Mouse (Mus musculus) kidney, embryonic 16.5 days (tissue): ENCODE results near the gene Nlrp9b. TPM values are rescaled to one million over a fixed set of nuclear protein-coding genes. Genes with fewer than 3 reads are reported as not detected.
"Not testable (repeated sequence)": the region's sequence is repeated elsewhere in the genome, so short reads cannot be mapped to it uniquely, and the experiment has no call there.

Experiments
- ATAC-seq: fragments of 200-750 bp; cut with Nextera tagmentation; 2 replicates; pipeline ENCODE4 v1.8.0; 2017; ENCODE audit warnings: moderate TSS enrichment; ENCODE audit not compliant: low FRiP score, low TSS enrichment
- H3K27ac ChIP-seq: fragments of 300-500 bp; sonication (generic); 2 replicates; pipeline ENCODE4 v1.5.1; 2014; ENCODE audit warnings: low read length
- H3K27me3 ChIP-seq: fragments of 300-500 bp; sonication (generic); 2 replicates; pipeline ENCODE4 v1.6.1; 2014; ENCODE audit warnings: low read length, control low read depth, mixed read lengths; ENCODE audit not compliant: insufficient read depth
- H3K36me3 ChIP-seq: fragments of 300-500 bp; sonication (generic); 2 replicates; pipeline ENCODE4 v1.6.1; 2014; ENCODE audit warnings: low read length, control low read depth, mixed read lengths; ENCODE audit not compliant: insufficient read depth
- H3K4me1 ChIP-seq: fragments of 300-500 bp; sonication (generic); 2 replicates; pipeline ENCODE4 v1.6.1; 2014; ENCODE audit warnings: low read length, control low read depth, mixed read lengths; ENCODE audit not compliant: insufficient read depth
- H3K4me2 ChIP-seq: fragments of 300-500 bp; sonication (generic); replicated peaks from 2 replicates; pipeline ENCODE4 v1.6.1; 2014; ENCODE audit warnings: low read depth, low read length
- H3K4me3 ChIP-seq: fragments of 300-500 bp; sonication (generic); 2 replicates; pipeline ENCODE4 v1.5.1; 2014; ENCODE audit warnings: mild to moderate bottlenecking, low read length
- H3K9ac ChIP-seq: fragments of 300-500 bp; sonication (generic); replicated peaks from 2 replicates; pipeline ENCODE4 v1.6.1; 2014; ENCODE audit warnings: low read length
- H3K9me3 ChIP-seq: fragments of 300-500 bp; sonication (generic); 2 replicates; pipeline ENCODE4 v1.6.1; 2016; ENCODE audit warnings: low read length, control low read depth
- WGBS: fragments of 180-500 bp; shearing (Covaris S2); extraction: QIAGEN DNeasy Blood & Tissue Kit; methylation state at CpG from one replicate; pipeline ENCODE4 v1.1.7; 2014; 5-methylcytosine and 5-hydroxymethylcytosine counted together
- polyA plus RNA-seq: library from polyadenylated mRNA; unstranded; fragments of >200 nt; fragmentation: Nextera tagmentation; extraction: Ambion mirVana; gene quantifications from 2 replicates; pipeline ENCODE4 v1.2.1, GENCODE M21; 2015

The Nlrp9b gene
- polyA plus RNA-seq: not detected in 2 replicates

DNA sequence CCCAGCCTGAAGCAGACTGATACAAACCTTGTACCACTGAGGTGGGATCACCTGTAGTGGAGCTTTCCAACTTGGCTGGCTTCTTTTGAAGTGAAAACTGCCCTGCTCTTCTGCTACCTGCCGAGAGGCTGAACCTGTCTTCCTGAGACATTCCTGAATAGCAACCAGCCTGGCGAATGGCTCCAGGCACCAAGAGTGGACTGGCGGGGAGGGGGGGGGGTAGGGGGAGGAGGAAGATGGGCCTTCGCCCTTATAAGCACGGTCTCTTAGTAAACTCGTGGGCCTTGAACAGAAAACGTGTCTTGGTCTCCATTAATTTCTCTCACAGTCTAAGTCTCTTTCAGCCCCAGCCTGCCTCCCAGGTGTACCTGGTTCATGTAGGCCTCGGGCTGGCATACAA lies at the start of gene Nlrp9b:
TSS of gene Nlrp9b (plus strand) at position 301 of the 400 bp plus-strand sequence.
- 74% methylated on average over 8 of the region's 8 CpGs for WGBS
- H3K9me3 ChIP-seq, H3K4me3 ChIP-seq, H3K36me3 ChIP-seq, H3K9ac ChIP-seq, H3K27ac ChIP-seq, H3K4me2 ChIP-seq, H3K27me3 ChIP-seq, ATAC-seq, H3K4me1 ChIP-seq: not testable (repeated sequence)

DNA sequence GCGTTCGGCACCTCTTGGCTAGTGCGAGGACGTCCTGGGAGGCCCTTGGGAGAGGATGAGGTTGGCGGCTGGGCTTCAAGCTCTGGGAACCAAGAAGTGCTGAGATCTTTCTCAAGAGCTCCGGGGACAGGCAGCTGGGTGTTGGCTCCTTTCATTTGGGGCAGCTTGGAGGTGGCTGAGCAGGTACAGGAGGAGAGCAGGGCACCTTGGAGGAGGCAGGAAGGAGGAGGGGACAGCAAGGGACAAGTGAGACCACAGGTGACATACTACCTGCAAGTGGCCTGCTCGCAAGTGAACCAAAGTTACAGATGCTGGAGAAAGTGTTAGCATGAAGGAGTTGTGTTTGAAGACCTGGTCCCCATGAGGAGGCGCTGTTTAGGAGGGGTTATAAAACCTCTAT lies 46.6 kb upstream of the Nlrp9b start:
- H3K27me3 ChIP-seq: no peaks in the 10 kb centered on the region
- no peaks in the 10 kb centered on the region for H3K4me1 ChIP-seq
- no peak overlapping the region for H3K27ac ChIP-seq
- H3K4me3 ChIP-seq: no peak overlapping the region
- no peaks in the 10 kb centered on the region for H3K36me3 ChIP-seq
- 90% methylated on average over 8 of the region's 8 CpGs for WGBS
- ATAC-seq: no peak
- no peak overlapping the region for H3K9ac ChIP-seq
- no peaks in the 10 kb centered on the region for H3K9me3 ChIP-seq
- no peak overlapping the region for H3K4me2 ChIP-seq

DNA sequence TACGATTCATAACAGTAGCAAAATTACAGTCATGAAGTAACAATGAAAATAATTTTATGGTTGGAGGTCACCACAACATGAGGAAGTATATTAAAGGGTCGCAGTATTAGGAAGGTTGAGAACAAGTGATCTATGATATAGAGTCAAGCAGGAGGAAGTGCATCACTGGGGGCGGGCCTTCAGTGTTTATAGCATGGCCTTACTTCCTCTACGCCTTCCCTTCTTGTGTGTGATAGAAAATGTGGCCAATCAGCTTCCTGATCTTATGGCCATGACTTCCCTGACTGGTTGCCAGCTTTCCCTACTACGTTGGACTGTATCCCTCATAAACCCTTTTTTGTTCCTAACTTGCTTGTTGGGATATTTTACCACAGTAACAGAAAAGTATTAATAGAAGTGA lies 46.1 kb upstream of the Nlrp9b start:
- no peaks in the 10 kb centered on the region for H3K9me3 ChIP-seq
- ATAC-seq: no peak
- H3K4me2 ChIP-seq: no peak overlapping the region
- WGBS: 89% methylated on average over 5 of the region's 5 CpGs
- no peaks in the 10 kb centered on the region for H3K27me3 ChIP-seq
- H3K36me3 ChIP-seq: no peaks in the 10 kb centered on the region
- H3K4me3 ChIP-seq: no peak overlapping the region
- no peak overlapping the region for H3K27ac ChIP-seq
- H3K9ac ChIP-seq: no peak overlapping the region
- no peaks in the 10 kb centered on the region for H3K4me1 ChIP-seq

DNA sequence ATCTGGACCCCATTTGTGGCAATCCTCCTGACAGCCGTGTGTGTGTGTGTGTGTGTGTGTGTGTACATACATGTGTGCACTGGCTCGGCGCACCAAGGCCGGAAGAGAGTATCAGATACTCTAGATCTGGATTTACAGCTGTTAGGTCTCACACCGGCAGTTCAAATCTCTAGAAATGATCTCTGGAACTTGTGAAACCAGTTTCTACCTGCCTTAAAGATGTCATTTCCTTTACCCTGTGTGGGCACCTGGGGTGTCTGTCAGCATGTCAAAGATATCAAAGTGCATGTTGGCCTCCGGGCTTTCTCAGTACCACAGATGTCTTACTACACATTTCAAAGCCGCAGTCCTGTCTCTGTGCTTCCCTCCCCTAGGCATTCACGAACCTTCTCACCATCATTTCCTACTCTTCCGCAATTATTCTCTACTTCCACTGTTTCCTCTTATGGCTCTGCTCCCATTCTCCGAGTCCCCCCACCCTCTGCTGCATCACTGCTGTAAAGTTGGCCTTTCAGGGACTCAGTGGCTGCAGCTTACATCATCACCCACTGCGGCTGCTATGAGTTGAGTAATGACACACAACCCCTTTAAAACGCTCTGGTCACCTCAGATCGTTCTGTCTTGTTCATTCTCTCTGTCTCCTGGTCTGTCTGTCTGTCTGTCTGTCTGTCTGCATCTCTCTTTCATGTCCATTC lies 45.3 kb upstream of the Nlrp9b start:
- Histone ChIP-seq H3K4me1 (no peaks in the 10 kb centered on the region), H3K9ac (no peak overlapping the region), H3K4me2 (no peak overlapping the region), H3K4me3 (no peak overlapping the region), H3K27me3 (no peaks in the 10 kb centered on the region), H3K36me3 (no peaks in the 10 kb centered on the region), H3K27ac (no peak overlapping the region), H3K9me3 (no peaks in the 10 kb centered on the region)
- WGBS: 76% methylated on average over 13 of the region's 13 CpGs
- ATAC-seq: no peak

DNA sequence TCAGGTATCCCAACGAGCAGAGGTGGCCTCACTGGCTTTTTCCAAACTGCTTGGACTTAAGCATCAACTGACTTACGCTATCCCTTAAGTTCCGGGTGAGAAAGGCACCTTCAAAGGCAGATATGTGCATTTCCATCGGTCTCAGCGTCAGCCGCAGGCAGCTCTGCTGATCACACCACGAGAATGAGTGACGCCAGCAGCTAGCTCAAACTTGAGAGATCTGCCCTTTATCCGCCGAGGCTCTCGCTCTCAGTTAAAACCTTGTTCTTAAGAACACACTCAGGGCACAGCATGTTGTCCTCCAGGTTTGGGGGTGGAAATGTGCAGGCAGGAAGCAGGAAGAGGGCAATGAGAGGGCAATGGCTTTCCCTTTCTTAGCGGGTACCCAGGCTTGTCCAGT lies 42.3 kb upstream of the Nlrp9b start:
- H3K9ac ChIP-seq: no peak overlapping the region
- H3K4me2 ChIP-seq: no peak overlapping the region
- no peaks in the 10 kb centered on the region for H3K9me3 ChIP-seq
- H3K27me3 ChIP-seq: no peaks in the 10 kb centered on the region
- no peak overlapping the region for H3K4me3 ChIP-seq
- H3K36me3 ChIP-seq: no peaks in the 10 kb centered on the region
- H3K27ac ChIP-seq: no peak overlapping the region
- H3K4me1 ChIP-seq: 0 out of 2 replicates have a peak, but pooled peaks cover 4% of the 10 kb centered on the region
- no peak for ATAC-seq
- 77% methylated on average over 12 of the region's 12 CpGs for WGBS

DNA sequence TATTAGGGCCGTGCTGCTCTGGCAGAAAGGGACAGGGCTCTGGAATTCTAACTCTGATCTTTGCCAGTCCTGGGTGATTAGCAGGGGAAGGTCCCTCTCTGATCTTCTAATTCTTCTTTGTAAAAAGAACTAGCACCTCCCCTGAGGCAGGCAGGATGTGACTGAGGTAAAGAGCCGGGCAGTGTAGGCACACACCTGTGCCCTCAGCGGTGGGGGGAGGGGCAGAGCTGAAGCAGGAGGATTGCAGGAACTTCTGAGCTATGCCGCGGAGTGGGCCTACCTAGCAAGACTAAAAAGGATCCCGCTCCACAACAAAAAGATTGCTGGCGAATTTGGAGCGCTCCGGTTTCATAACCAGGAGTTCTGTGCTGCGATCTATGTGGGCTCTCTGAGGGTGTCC lies 41.3 kb upstream of the Nlrp9b start:
- Histone ChIP-seq H3K4me1 (0 out of 2 replicates have a peak, but pooled peaks cover 4% of the 10 kb centered on the region), H3K27me3 (no peaks in the 10 kb centered on the region), H3K27ac (no peak overlapping the region), H3K4me3 (no peak overlapping the region), H3K4me2 (no peak overlapping the region), H3K36me3 (no peaks in the 10 kb centered on the region), H3K9ac (no peak overlapping the region), H3K9me3 (no peaks in the 10 kb centered on the region)
- no peak for ATAC-seq
- 54% methylated on average over 10 of the region's 10 CpGs for WGBS

DNA sequence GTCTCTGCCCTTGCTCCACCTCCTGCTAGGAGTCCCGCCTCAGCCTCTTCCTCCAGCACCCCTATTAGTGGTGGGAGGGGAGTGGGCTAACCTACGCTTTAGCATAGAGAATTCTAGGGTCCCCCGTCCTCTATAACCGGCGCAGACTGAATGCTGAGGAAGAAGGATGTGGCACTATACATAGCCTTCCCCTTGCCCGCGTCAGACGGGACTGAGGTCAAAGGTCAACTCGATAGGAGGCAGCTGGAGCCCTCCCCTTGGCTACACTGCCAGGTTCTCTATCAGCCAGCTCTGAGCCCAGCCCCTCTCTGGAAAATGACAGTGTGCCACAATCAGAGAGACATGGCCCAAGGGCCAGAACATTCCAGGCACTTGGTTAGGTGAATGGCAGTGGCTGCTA lies 40.7 kb upstream of the Nlrp9b start, which contains the start of gene Igsf23:
TSS of gene Igsf23 (minus strand) at position 168 of the 400 bp plus-strand sequence.
- 0 out of 2 replicates have a peak, but pooled peaks cover 4% of the 10 kb centered on the region for H3K4me1 ChIP-seq
- H3K4me2 ChIP-seq: no peak within 1 kb of the TSS
- no peak within 1 kb of the TSS for H3K27ac ChIP-seq
- no peaks in the 10 kb centered on the region for H3K9me3 ChIP-seq
- no peak within 1 kb of the TSS for H3K4me3 ChIP-seq
- H3K9ac ChIP-seq: no peak within 1 kb of the TSS
- ATAC-seq: no peak
- H3K27me3 ChIP-seq: no peaks in the 10 kb centered on the region
- no peaks in the 10 kb centered on the region for H3K36me3 ChIP-seq
- 60% methylated on average over 9 of the region's 9 CpGs for WGBS

DNA sequence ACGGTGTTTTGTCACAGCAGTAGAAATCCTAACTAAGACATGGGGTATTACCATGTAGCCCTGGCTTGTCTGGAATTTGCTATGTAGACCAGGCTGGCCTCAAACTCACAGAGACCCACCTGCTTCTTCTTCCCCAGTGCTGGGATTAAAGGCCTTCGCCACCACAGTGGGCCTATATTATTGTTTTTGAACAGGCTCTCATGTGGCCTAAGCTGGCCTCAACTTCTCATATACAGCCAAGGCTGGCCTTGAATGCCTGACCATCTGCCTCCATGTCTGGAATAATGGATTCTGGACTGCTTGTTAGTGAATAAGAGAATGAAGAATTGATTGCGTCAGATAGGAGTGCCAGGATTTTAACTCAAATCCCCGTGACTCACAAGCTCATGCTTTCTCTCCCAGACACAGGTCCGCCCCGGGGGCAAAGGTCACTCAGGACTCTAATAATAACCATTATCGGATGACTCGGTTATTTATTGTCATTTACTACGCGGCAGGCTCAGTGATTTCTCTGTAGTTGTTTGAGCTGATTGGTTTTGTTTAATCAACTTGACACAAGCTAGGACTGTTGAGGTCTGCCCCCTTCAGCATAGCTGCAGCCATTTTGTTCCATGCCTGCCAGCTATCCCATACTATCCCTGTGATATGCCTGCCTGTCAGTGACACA lies 38.8 kb upstream of the Nlrp9b start:
- no peaks in the 10 kb centered on the region for H3K27me3 ChIP-seq
- H3K4me1 ChIP-seq: peaks cover 7% of the 10 kb centered on the region; the same call in 1 of the 2 replicates
- no peak for ATAC-seq
- H3K4me2 ChIP-seq: no peak overlapping the region
- H3K36me3 ChIP-seq: no peaks in the 10 kb centered on the region
- H3K4me3 ChIP-seq: no peak overlapping the region
- no peak overlapping the region for H3K27ac ChIP-seq
- H3K9me3 ChIP-seq: no peaks in the 10 kb centered on the region
- no peak overlapping the region for H3K9ac ChIP-seq
- WGBS: 67% methylated on average over 10 of the region's 10 CpGs

DNA sequence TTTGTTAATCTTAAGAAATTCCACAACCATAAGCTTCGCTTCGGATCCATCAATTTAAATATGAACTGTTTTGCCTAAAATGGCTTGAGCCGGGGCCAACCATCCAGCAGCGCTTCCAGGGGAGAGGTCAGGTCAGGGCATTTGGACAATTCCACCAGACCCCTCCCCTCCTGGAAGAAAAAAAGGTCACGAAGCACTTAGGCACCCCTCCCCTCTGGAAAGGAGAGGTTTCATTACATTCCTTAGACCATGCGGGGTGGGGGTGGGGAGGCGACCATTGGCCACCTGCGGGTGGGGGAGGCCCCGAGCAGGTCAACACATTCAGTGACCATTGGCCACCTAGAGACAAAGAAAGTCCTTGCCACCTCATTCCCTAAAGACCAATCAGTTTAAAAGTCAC lies 38.2 kb upstream of the Nlrp9b start:
- H3K4me2 ChIP-seq: no peak overlapping the region
- no peak for ATAC-seq
- peaks cover 7% of the 10 kb centered on the region; the same call in 1 of the 2 replicates for H3K4me1 ChIP-seq
- no peaks in the 10 kb centered on the region for H3K36me3 ChIP-seq
- H3K4me3 ChIP-seq: no peak overlapping the region
- H3K9ac ChIP-seq: no peak overlapping the region
- H3K27ac ChIP-seq: no peak overlapping the region
- 45% methylated on average over 9 of the region's 9 CpGs for WGBS
- no peaks in the 10 kb centered on the region for H3K9me3 ChIP-seq
- H3K27me3 ChIP-seq: no peaks in the 10 kb centered on the region

DNA sequence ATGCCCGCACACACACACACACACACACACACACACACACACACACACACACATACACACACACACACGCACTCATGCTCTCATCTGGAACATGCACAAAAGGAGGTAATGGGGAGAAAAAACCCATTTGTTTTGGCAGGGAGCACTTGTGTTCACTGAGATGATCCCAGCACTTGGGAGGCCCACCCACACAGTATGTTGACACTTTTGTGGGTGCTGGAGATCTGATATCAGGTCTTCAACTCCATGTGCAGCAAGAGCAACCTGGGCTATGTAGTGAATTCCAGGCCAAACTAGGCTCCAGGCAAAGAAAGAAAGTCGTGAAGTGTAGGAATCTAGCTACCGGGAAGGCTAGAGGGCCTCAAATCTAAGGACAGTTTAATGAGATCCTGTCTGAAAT lies 35.4 kb upstream of the Nlrp9b start:
- ATAC-seq: no peak

More for the DNA sequence above, 35.4 kb upstream of the Nlrp9b start:
- WGBS: 60% methylated on average over 4 of the region's 4 CpGs
- no peak overlapping the region for H3K27ac ChIP-seq
- no peak overlapping the region for H3K9ac ChIP-seq
- no peaks in the 10 kb centered on the region for H3K27me3 ChIP-seq
- H3K4me2 ChIP-seq: no peak overlapping the region
- H3K9me3 ChIP-seq: no peaks in the 10 kb centered on the region
- no peak overlapping the region for H3K4me3 ChIP-seq
- peaks cover 7% of the 10 kb centered on the region; the same call in 1 of the 2 replicates for H3K4me1 ChIP-seq
- H3K36me3 ChIP-seq: no peaks in the 10 kb centered on the region
